9 mouse cellular contexts compared by ENCODE assay signal in the genomic region with DNA sequence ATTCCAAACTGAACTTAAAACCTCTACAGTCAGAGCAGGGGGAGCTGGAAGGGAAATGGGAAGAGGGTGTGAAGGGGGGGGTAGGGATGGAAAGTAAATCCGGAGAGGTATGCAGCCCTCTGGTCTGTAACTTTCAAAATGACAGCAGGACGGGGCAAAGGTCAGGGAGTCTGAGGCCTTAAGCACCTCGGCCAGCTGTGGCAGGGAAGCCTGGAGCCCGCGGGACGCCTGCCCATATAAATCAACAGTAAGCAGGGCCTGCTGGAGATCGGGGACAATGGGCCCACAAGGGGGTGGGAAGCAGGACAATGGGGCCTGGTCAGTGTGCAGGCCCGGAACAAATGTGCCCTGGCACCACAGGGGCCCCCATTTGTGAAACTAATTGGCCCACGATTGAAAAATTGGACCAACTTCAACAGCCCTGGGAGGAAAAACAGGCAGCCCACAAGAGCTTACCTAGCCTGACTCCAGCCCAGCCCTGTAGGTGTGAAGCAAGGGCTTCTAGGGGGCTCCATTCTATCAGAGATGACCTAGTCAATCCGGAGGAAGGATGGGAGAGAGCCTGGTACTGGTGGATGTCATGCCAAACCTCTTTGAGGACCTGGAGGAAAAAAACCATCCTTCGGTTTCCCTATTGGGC.
DNase-seq lines count a peak whose midpoint lies in the region; ATAC-seq and TF ChIP-seq lines count a peak whose summit lies in the region.
"Had no signal": no experiment of that assay in that cellular context is flagged by ENCODE, and none has a peak within 500 bp of the region (broad histone marks: within the 10 kb centered on the region; RNA-seq: fewer than 3 reads in every experiment).

No protein-coding gene starts in this region.

- no peak overlapping the region for H3K4me3 ChIP-seq in kidney, adult 2 months (ENCODE audit: insufficient read depth, low read depth, low read length)
- H3K4me3 ChIP-seq: liver, embryonic 13.5 days had no signal

- H3K4me1 ChIP-seq in kidney, adult 2 months (ENCODE audit: control insufficient read depth, insufficient read depth, low read length) = 0 out of 2 replicates have a peak, but pooled peaks cover 3% of the 10 kb centered on the region

- no peak for TF ChIP-seq CTCF in kidney, adult 2 months (conservative IDR thresholded peaks at IDR 0.05; ENCODE audit: insufficient read depth, insufficient read length, low read depth, low read length)

- TF ChIP-seq POLR2A in kidney, adult 2 months (IDR thresholded peaks at IDR 0.05; ENCODE audit: low read depth, low read length) = no peak

- no peak for ATAC-seq in megakaryocyte, adult 5-6 weeks (ENCODE audit: poor library complexity, severe bottlenecking)

- H3K27ac ChIP-seq in kidney, adult 2 months (ENCODE audit: insufficient read depth, low read depth, low read length) = peak overlapping the region; percentile 67; the same call in 1 of the 2 replicates
- H3K27ac ChIP-seq: liver, embryonic 13.5 days had no signal

- peak; percentile 35 to 41 for DNase-seq in adrenal gland, adult (ENCODE audit: inconsistent age in 2 of 2, low spot score in 1 of 2)
- DNase-seq in adrenal gland, adult 18-20 months (ENCODE audit: low spot score in 2 of 2) = no peak
- DNase-seq in left cerebral cortex, adult 11 months (ENCODE audit: low spot score) = peak; percentile 38
- no peak for DNase-seq in left cerebral cortex, adult 9 months (ENCODE audit: low spot score in 2 of 2)
- DNase-seq in kidney, adult 2 months = peak; percentile 69
- DNase-seq in lung, postnatal 25 days (ENCODE audit: low spot score) = peak; percentile 26
- no peak for DNase-seq in natural killer cell, adult 2 months (ENCODE audit: low spot score in 2 of 2)
- DNase-seq: liver, embryonic 13.5 days had no signal

- 34% methylated on average over 11 of the region's 11 CpGs for WGBS in kidney, adult 2 months

- no peaks in the 10 kb centered on the region for H3K27me3 ChIP-seq in kidney, adult 2 months (replicated peaks; ENCODE audit: control insufficient read depth, insufficient read depth, low read length)

- no peaks in the 10 kb centered on the region for H3K36me3 ChIP-seq in kidney, adult 2 months (ENCODE audit: control insufficient read depth, insufficient read depth, low read length)
- H3K36me3 ChIP-seq: liver, embryonic 13.5 days had no signal

Comparison
In these comparisons a context has a peak if more than half of its experiments do, and no peak if none do; other contexts are left out.
1. DNase-seq: peak in adrenal gland, adult (2 of 2), left cerebral cortex, adult 11 months (single experiment), kidney, adult 2 months (single experiment) and lung, postnatal 25 days (single experiment); none in adrenal gland, adult 18-20 months (0 of 2), left cerebral cortex, adult 9 months (0 of 2) and natural killer cell, adult 2 months (0 of 2).